Comparison of ENCODE assay signal across 18 mouse cellular contexts in the genomic region with DNA sequence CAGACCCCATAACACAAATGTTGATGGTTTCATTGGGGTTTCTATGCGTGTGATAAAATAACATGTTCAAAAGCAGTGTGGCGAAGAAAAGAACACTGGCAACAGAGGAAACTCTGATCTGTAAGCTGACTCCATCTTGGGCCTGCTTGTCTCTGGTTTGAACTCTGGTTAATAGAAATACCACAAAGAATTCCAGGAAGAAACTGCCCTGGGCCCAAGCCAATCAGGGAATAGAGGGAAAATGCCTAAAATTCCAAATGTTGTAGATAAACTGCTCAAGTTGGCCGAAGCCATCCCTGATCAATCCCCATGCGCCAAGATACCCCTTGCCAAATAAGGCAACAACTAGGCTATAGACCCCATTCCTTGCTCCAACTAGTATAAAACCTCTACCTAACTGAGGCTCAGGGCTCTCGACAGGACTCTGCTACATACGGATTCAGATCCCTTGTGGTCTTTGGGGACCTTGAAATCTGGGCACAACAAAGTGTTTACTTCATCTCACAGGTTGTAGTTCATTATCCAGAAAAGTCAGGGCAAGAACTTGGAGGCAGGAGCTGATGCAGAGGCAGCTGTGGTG. TPM values are rescaled to one million over a fixed set of nuclear protein-coding genes. Genes with fewer than 3 reads are reported as not detected.
DNase-seq lines count a peak whose midpoint lies in the region; ATAC-seq and TF ChIP-seq lines count a peak whose summit lies in the region.
"Had no signal": no experiment of that assay in that cellular context is flagged by ENCODE, and none has a peak within 500 bp of the region (broad histone marks: within the 10 kb centered on the region; RNA-seq: fewer than 3 reads in every experiment).

No protein-coding gene starts in this region.

- WGBS in heart, embryonic 10.5 days, result 65% methylated on average over 6 of the region's 6 CpGs

- no peaks in the 10 kb centered on the region for H3K9me3 ChIP-seq in heart, embryonic 10.5 days
- H3K9me3 ChIP-seq: embryonic facial prominence, embryonic 12.5 days; forebrain, embryonic 13.5 days; heart, embryonic 15.5 days; hindbrain, embryonic 15.5 days had no signal

- H3K27me3 ChIP-seq in heart, embryonic 10.5 days (ENCODE audit: insufficient read depth, poor library complexity, severe bottlenecking), result no peaks in the 10 kb centered on the region
- H3K27me3 ChIP-seq: embryonic facial prominence, embryonic 12.5 days; forebrain, embryonic 13.5 days; heart, embryonic 15.5 days; hindbrain, embryonic 15.5 days had no signal

- H3K4me1 ChIP-seq in heart, embryonic 10.5 days, result peaks cover 7% of the 10 kb centered on the region; the same call in 1 of the 2 replicates
- H3K4me1 ChIP-seq in embryonic fibroblast, embryonic 13.5 days (ENCODE audit: control insufficient read depth, insufficient read depth, low read length), result peaks cover 8% of the 10 kb centered on the region; the same call in 1 of the 2 replicates
- H3K4me1 ChIP-seq: heart, embryonic 15.5 days had no signal

- peak; percentile 58 for DNase-seq in heart, embryonic 10.5 days (ENCODE audit: low spot score)
- DNase-seq in heart, adult 9 months (ENCODE audit: low spot score in 2 of 2), result no peak
- DNase-seq in lung, postnatal 10 days, result peak; percentile 51
- DNase-seq in lung, postnatal 36 days, result no peak
- DNase-seq in layer of hippocampus, adult 2 months (ENCODE audit: low spot score in 2 of 2), result no peak
- DNase-seq: adrenal gland, postnatal 14 days; cerebellum, adult 11-12 months; cerebellum, adult 9-10 months; cerebellum, postnatal 25 days; forebrain, postnatal 0 days; gastrocnemius, postnatal 14 days had no signal

- H3K36me3 ChIP-seq in heart, embryonic 10.5 days, result no peaks in the 10 kb centered on the region
- H3K36me3 ChIP-seq: embryonic facial prominence, embryonic 12.5 days; heart, embryonic 15.5 days; hindbrain, embryonic 15.5 days had no signal

- TF ChIP-seq POLR2A in embryonic fibroblast, embryonic 13.5 days (IDR thresholded peaks at IDR 0.05; ENCODE audit: low read depth, low read length), result no peak

- no peak overlapping the region for H3K27ac ChIP-seq in heart, embryonic 10.5 days
- H3K27ac ChIP-seq in embryonic fibroblast, embryonic 13.5 days (ENCODE audit: insufficient read depth, low read length), result peak overlapping the region; percentile 40; the same call in 1 of the 2 replicates
- H3K27ac ChIP-seq in layer of hippocampus, adult 2 months, result no peak overlapping the region
- H3K27ac ChIP-seq: embryonic facial prominence, embryonic 12.5 days; forebrain, embryonic 13.5 days; heart, embryonic 15.5 days; hindbrain, embryonic 15.5 days had no signal

- TF ChIP-seq CTCF in embryonic fibroblast, embryonic 13.5 days (IDR thresholded peaks at IDR 0.05; ENCODE audit: borderline replicate concordance, insufficient read depth, low read length), result no peak
- TF ChIP-seq CTCF in layer of hippocampus, adult 2 months (conservative IDR thresholded peaks at IDR 0.05), result no peak

- ATAC-seq in granulocyte monocyte progenitor cell, adult 5-6 weeks (replicated peaks; ENCODE audit: poor library complexity, severe bottlenecking), result no peak
- ATAC-seq: activated CD4-positive, CD25-positive, alpha-beta regulatory T cell, adult 4 months; forebrain, embryonic 13.5 days; forebrain, postnatal 0 days had no signal

- no peak overlapping the region for H3K4me3 ChIP-seq in heart, embryonic 10.5 days
- H3K4me3 ChIP-seq in embryonic fibroblast, embryonic 13.5 days (ENCODE audit: insufficient read depth, low read length), result no peak overlapping the region
- no peak overlapping the region for H3K4me3 ChIP-seq in layer of hippocampus, adult 2 months
- H3K4me3 ChIP-seq: embryonic facial prominence, embryonic 12.5 days; forebrain, embryonic 13.5 days; heart, embryonic 15.5 days; hindbrain, embryonic 15.5 days had no signal

RNA-seq across cellular contexts. Expression of a gene that starts 43.3 kb away (rescaled TPM):
- 8.5 and 12.0 TPM in 2 replicates for polyA plus RNA-seq in heart, embryonic 10.5 days (2016; fragmentation: Nextera tagmentation; extraction: Ambion mirVana)
- 67.4 and 95.4 TPM in 2 replicates for polyA plus RNA-seq in embryonic fibroblast, embryonic 13.5 days (2011; ENCODE audit: insufficient read length, low read depth, missing spikeins)
- total RNA-seq in granulocyte monocyte progenitor cell, adult 5-6 weeks (2014; fragmentation: Nextera tagmentation), result 1.4 and 2.4 TPM in 2 replicates
- 2.4 and 3.6 TPM in 2 replicates for total RNA-seq in granulocyte monocyte progenitor cell, adult 5-6 weeks (2017)
- total RNA-seq in layer of hippocampus, adult 2 months (2021), result 100 to 1,000 TPM; 328 to 329 TPM

Comparison
In these comparisons a context has a peak if more than half of its experiments do, and no peak if none do; other contexts are left out.
1. DNase-seq: peak in heart, embryonic 10.5 days (single experiment) and lung, postnatal 10 days (single experiment); none in heart, adult 9 months (0 of 2), lung, postnatal 36 days (single experiment) and layer of hippocampus, adult 2 months (0 of 2).
2. RNA of a gene that starts 43.3 kb away (total RNA-seq): 328 to 329 TPM in layer of hippocampus, adult 2 months; 1.4 to 3.6 TPM in granulocyte monocyte progenitor cell, adult 5-6 weeks; every median in the first group is over 10 times any median in the second.